Mouse (Mus musculus) hindbrain, embryonic 16.5 days (tissue): ENCODE measurements around the gene Pum3. TPM values are rescaled to one million over a fixed set of nuclear protein-coding genes. Genes with fewer than 3 reads are reported as not detected.

Experiments
- ATAC-seq: fragments of 200-750 bp; cut with Nextera tagmentation; 2 replicates; pipeline ENCODE4 v1.8.0; 2017; ENCODE audit warnings: moderate TSS enrichment, moderate library complexity
- H3K27ac ChIP-seq: fragments of 300-500 bp; sonication (generic); 2 replicates; pipeline ENCODE4 v1.5.1; 2014; ENCODE audit warnings: low read depth, mild to moderate bottlenecking, control low read depth, low read length, moderate library complexity
- H3K27me3 ChIP-seq: fragments of 300-500 bp; sonication (generic); replicated peaks from 2 replicates; pipeline ENCODE4 v1.6.1; 2014; ENCODE audit warnings: low read length; ENCODE audit not compliant: control insufficient read depth, insufficient read depth
- H3K36me3 ChIP-seq: fragments of 300-500 bp; sonication (generic); 2 replicates; pipeline ENCODE4 v1.6.1; 2014; ENCODE audit warnings: mild to moderate bottlenecking, low read length, moderate library complexity, mixed read lengths; ENCODE audit not compliant: control insufficient read depth, insufficient read depth
- H3K4me1 ChIP-seq: fragments of 300-500 bp; sonication (generic); 2 replicates; pipeline ENCODE4 v1.6.1; 2014; ENCODE audit warnings: low read depth, low read length; ENCODE audit not compliant: control insufficient read depth, insufficient read depth
- H3K4me2 ChIP-seq: fragments of 300-500 bp; sonication (generic); 2 replicates; pipeline ENCODE4 v1.6.1; 2014; ENCODE audit warnings: mild to moderate bottlenecking, low read length, control low read depth, moderate library complexity
- H3K4me3 ChIP-seq: fragments of 300-500 bp; sonication (generic); 2 replicates; pipeline ENCODE4 v1.5.1; 2014; ENCODE audit warnings: mild to moderate bottlenecking, low read length, control low read depth, moderate library complexity
- H3K9ac ChIP-seq: fragments of 300-500 bp; sonication (generic); 2 replicates; pipeline ENCODE4 v1.6.1; 2014; ENCODE audit warnings: low read depth, mild to moderate bottlenecking, control low read depth, low read length, moderate library complexity
- H3K9me3 ChIP-seq: fragments of 300-500 bp; sonication (generic); 2 replicates; pipeline ENCODE4 v1.6.1; 2014; ENCODE audit warnings: mild to moderate bottlenecking, low read length, moderate library complexity; ENCODE audit not compliant: control insufficient read depth
- WGBS: fragments of 180-500 bp; shearing (Covaris S2); extraction: QIAGEN DNeasy Blood & Tissue Kit; methylation state at CpG from one replicate; pipeline ENCODE4 v1.1.7; 2014; 5-methylcytosine and 5-hydroxymethylcytosine counted together
- polyA plus RNA-seq: library from polyadenylated mRNA; unstranded; fragments of >200 nt; fragmentation: Nextera tagmentation; extraction: Ambion mirVana; gene quantifications from 2 replicates; pipeline ENCODE4 v1.2.1, GENCODE M21; 2015

Pum3 gene
- polyA plus RNA-seq, 1 experiment from 2014 or later, result 51.7 TPM

GRCm38 (mm10) chr19:27427865-27428264 is 1.8 kb downstream of the Pum3 start:
- H3K27ac ChIP-seq, result no peak overlapping the region
- no peak overlapping the region for H3K9ac ChIP-seq
- no peak overlapping the region for H3K4me2 ChIP-seq
- WGBS, result 85% methylated on average over 2 of the region's 2 CpGs
- ATAC-seq, result no peak
- H3K4me3 ChIP-seq, result no peak overlapping the region
- no peaks in the 10 kb centered on the region for H3K27me3 ChIP-seq
- peaks cover 11% of the 10 kb centered on the region for H3K36me3 ChIP-seq
- peaks cover 21% of the 10 kb centered on the region for H3K4me1 ChIP-seq
- H3K9me3 ChIP-seq, result no peaks in the 10 kb centered on the region

GRCm38 (mm10) chr19:27426451-27426850 is 3.2 kb downstream of the Pum3 start:
- H3K9ac ChIP-seq, result no peak overlapping the region
- ATAC-seq, result no peak
- WGBS, result 89% methylated on average over 1 of the region's 1 CpGs
- H3K9me3 ChIP-seq, result no peaks in the 10 kb centered on the region
- H3K4me3 ChIP-seq, result no peak overlapping the region
- no peak overlapping the region for H3K4me2 ChIP-seq
- H3K36me3 ChIP-seq, result peaks cover 16% of the 10 kb centered on the region
- H3K27ac ChIP-seq, result no peak overlapping the region
- peaks cover 21% of the 10 kb centered on the region for H3K4me1 ChIP-seq
- H3K27me3 ChIP-seq, result no peaks in the 10 kb centered on the region

GRCm38 (mm10) chr19:27425656-27426055 is 4.0 kb downstream of the Pum3 start:
- Histone ChIP-seq H3K27ac (no peak overlapping the region), H3K27me3 (no peaks in the 10 kb centered on the region), H3K36me3 (peaks cover 17% of the 10 kb centered on the region), H3K4me1 (peaks cover 15% of the 10 kb centered on the region), H3K9ac (no peak overlapping the region), H3K4me2 (no peak overlapping the region), H3K9me3 (no peaks in the 10 kb centered on the region), H3K4me3 (no peak overlapping the region)
- WGBS, result 67% methylated on average over 7 of the region's 7 CpGs
- ATAC-seq, result no peak

GRCm38 (mm10) chr19:27417375-27417774 is 12.2 kb downstream of the Pum3 start:
- H3K9ac ChIP-seq, result no peak overlapping the region
- WGBS, result 96% methylated on average over 4 of the region's 4 CpGs
- no peaks in the 10 kb centered on the region for H3K27me3 ChIP-seq
- no peak overlapping the region for H3K4me2 ChIP-seq
- H3K9me3 ChIP-seq, result no peaks in the 10 kb centered on the region
- no peaks in the 10 kb centered on the region for H3K4me1 ChIP-seq
- no peak for ATAC-seq
- H3K27ac ChIP-seq, result no peak overlapping the region
- no peak overlapping the region for H3K4me3 ChIP-seq
- H3K36me3 ChIP-seq, result peaks cover 22% of the 10 kb centered on the region

GRCm38 (mm10) chr19:27416569-27416968 is 13.1 kb downstream of the Pum3 start:
- Histone ChIP-seq H3K9me3 (no peaks in the 10 kb centered on the region), H3K4me3 (no peak overlapping the region), H3K9ac (no peak overlapping the region), H3K27me3 (no peaks in the 10 kb centered on the region), H3K27ac (no peak overlapping the region), H3K4me2 (no peak overlapping the region), H3K4me1 (no peaks in the 10 kb centered on the region), H3K36me3 (peaks cover 20% of the 10 kb centered on the region)
- ATAC-seq, result no peak
- WGBS, result 63% methylated on average over 11 of the region's 11 CpGs

- no peak overlapping the region for H3K4me3 ChIP-seq
- no peaks in the 10 kb centered on the region for H3K4me1 ChIP-seq
- no peak for ATAC-seq
- 93% methylated on average over 4 of the region's 4 CpGs for WGBS
- H3K27ac ChIP-seq, result no peak overlapping the region
- no peaks in the 10 kb centered on the region for H3K9me3 ChIP-seq
- H3K4me2 ChIP-seq, result no peak overlapping the region
- H3K27me3 ChIP-seq, result no peaks in the 10 kb centered on the region
- peaks cover 10% of the 10 kb centered on the region; the same call in 1 of the 2 replicates for H3K36me3 ChIP-seq
- no peak overlapping the region for H3K9ac ChIP-seq
Observed at GRCm38 (mm10) chr19:27411340-27411739, 18.3 kb downstream of the Pum3 start.

DNA sequence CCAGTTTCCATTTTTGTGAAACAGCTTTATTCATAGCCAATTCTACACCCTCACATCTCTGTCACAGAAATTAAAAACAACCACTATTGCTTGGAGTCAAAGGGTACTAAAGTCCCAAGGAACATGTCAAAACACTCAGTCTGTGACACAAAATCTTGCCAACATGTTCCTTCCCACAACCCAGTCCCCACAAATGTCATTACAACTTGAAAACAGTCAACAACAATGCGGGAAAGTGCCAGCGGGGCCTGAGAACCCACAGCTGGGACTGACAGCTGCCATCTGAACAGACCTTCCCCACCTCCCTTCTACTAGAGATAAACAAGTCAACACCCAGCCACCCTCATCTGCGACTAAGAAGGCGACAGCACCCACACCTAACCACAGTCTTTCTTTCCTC is 18.9 kb downstream of the Pum3 start:
- Histone ChIP-seq H3K27me3 (no peaks in the 10 kb centered on the region), H3K9ac (no peak overlapping the region), H3K4me2 (no peak overlapping the region), H3K9me3 (no peaks in the 10 kb centered on the region), H3K4me1 (no peaks in the 10 kb centered on the region), H3K4me3 (no peak overlapping the region), H3K36me3 (peaks cover 6% of the 10 kb centered on the region; the same call in 1 of the 2 replicates), H3K27ac (no peak overlapping the region)
- WGBS, result 85% methylated on average over 4 of the region's 4 CpGs
- ATAC-seq, result no peak

DNA sequence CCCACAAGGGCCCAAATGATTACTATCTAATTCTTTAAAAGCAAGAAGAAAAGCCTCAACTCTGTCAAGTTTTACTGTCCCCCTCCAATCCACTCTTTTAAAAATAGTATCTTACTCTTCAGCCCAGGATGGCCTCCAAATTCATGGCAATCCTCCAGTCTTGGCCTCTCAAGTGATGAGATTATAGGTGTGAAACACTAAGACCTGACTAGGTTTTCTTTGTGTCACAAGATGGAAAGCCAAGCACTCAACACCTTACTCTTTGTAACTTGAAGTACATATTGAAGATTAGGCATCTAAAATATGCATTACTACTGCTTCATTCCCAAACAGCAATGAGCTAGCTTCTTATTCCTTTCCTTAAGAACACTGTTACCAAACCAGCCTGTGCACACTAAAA is 19.8 kb downstream of the Pum3 start:
- ATAC-seq, result no peak
- Histone ChIP-seq H3K27ac (no peak overlapping the region), H3K9ac (no peak overlapping the region), H3K4me1 (no peaks in the 10 kb centered on the region), H3K27me3 (no peaks in the 10 kb centered on the region), H3K36me3 (0 out of 2 replicates have a peak, but pooled peaks cover 5% of the 10 kb centered on the region), H3K4me2 (no peak overlapping the region), H3K4me3 (no peak overlapping the region), H3K9me3 (no peaks in the 10 kb centered on the region)

- H3K36me3 ChIP-seq, result 0 out of 2 replicates have a peak, but pooled peaks cover 5% of the 10 kb centered on the region
- H3K4me2 ChIP-seq, result no peak overlapping the region
- H3K9me3 ChIP-seq, result no peaks in the 10 kb centered on the region
- no peak overlapping the region for H3K27ac ChIP-seq
- 98% methylated on average over 4 of the region's 4 CpGs for WGBS
- no peak overlapping the region for H3K4me3 ChIP-seq
- H3K9ac ChIP-seq, result no peak overlapping the region
- ATAC-seq, result no peak
- H3K27me3 ChIP-seq, result no peaks in the 10 kb centered on the region
- H3K4me1 ChIP-seq, result no peaks in the 10 kb centered on the region
Observed at GRCm38 (mm10) chr19:27409196-27409595, 20.4 kb downstream of the Pum3 start.

- no peak for ATAC-seq
- Histone ChIP-seq H3K9me3 (no peaks in the 10 kb centered on the region), H3K27ac (no peak overlapping the region), H3K27me3 (no peaks in the 10 kb centered on the region), H3K4me2 (no peak overlapping the region), H3K9ac (no peak overlapping the region), H3K36me3 (peaks cover 30% of the 10 kb centered on the region), H3K4me1 (no peaks in the 10 kb centered on the region), H3K4me3 (no peak overlapping the region)
- 68% methylated on average over 9 of the region's 9 CpGs for WGBS
Observed at GRCm38 (mm10) chr19:27397797-27398196, 31.8 kb downstream of the Pum3 start.
